Comparison of ENCODE assay signal across 8 mouse cellular contexts in the genomic region with DNA sequence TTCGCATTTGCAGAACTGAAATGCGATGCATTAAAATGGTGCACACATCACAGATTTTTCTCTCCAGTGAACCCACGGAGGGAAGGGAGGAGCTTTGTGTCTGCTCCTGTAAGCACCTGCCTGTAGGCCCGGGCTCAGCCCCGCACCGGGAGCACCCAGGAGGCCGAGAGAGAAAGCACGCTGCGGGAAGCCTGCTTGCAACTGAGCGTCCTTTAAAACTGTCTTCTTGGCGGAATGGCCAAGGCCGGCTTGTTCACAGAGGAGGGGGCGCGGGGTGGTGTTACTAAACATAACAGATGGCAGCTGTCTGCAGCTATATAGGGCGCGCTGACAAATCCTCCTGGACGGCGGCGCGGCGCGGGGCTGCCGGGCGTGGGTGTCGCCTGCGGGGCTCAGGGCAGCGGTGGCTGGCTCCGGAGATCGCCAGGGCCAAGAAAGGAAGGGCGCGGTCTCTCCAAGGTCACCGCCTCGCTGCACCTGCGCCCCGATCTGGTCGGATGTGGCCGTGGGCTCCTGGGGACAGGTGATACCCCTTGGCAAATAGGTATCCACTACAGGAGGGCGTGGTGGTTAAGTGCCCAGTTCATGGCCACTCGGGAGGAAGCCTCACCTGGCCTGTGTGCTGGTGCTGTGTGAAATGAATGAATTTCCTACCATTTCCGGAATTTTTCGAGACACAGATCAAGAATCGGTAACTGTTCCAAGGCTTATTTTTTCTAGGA.
DNase-seq lines count a peak whose midpoint lies in the region; ATAC-seq and TF ChIP-seq lines count a peak whose summit lies in the region.

No protein-coding gene starts in this region.

- ATAC-seq in kidney, embryonic 14.5 days (ENCODE audit: low FRiP score, low TSS enrichment) = peak; percentile 53; the same call in 1 of the 2 replicates
- 0 out of 2 replicates have a peak, but pooled peaks have one; percentile 25 for ATAC-seq in intestine, postnatal 0 days
- no peak; the same call in 1 of the 2 replicates for ATAC-seq in limb, embryonic 13.5 days (ENCODE audit: low FRiP score, low read depth)

- TF ChIP-seq POLR2A in olfactory bulb, adult 2 months (IDR thresholded peaks at IDR 0.05; ENCODE audit: insufficient read depth, low read depth, low read length) = no peak
- TF ChIP-seq POLR2A in thymus, adult 2 months (IDR thresholded peaks at IDR 0.05; ENCODE audit: control insufficient read depth, extremely low read depth, insufficient read depth, low read length, poor library complexity) = no peak

- DNase-seq in kidney, adult 9 months = no peak
- peak; percentile 72 to 76 for DNase-seq in cerebellum, postnatal 14 days
- peak; percentile 64 for DNase-seq in gastrocnemius, adult 18-20 months (ENCODE audit: low spot score)
- DNase-seq in thymus, adult 2 months = no peak

- peak overlapping the region; percentile 69 for H3K4me2 ChIP-seq in kidney, embryonic 14.5 days (replicated peaks; ENCODE audit: low read depth, low read length)
- H3K4me2 ChIP-seq in intestine, postnatal 0 days (replicated peaks; ENCODE audit: low read depth) = peak overlapping the region; percentile 84
- H3K4me2 ChIP-seq in limb, embryonic 13.5 days (replicated peaks) = peak overlapping the region; percentile 65

- H3K9ac ChIP-seq in kidney, embryonic 14.5 days (ENCODE audit: low read depth, low read length) = peak overlapping the region; percentile 42; the same call in 1 of the 2 replicates
- H3K9ac ChIP-seq in intestine, postnatal 0 days (ENCODE audit: low read depth, low read length) = 0 out of 2 replicates have a peak overlapping the region, but pooled peaks have one; percentile 8
- peak overlapping the region; percentile 43; the same call in 1 of the 2 replicates for H3K9ac ChIP-seq in limb, embryonic 13.5 days

- no peaks in the 10 kb centered on the region for H3K36me3 ChIP-seq in kidney, embryonic 14.5 days (ENCODE audit: control insufficient read depth, insufficient read depth, low read length)
- H3K36me3 ChIP-seq in intestine, postnatal 0 days (ENCODE audit: control insufficient read depth, insufficient read depth) = no peaks in the 10 kb centered on the region
- no peaks in the 10 kb centered on the region for H3K36me3 ChIP-seq in limb, embryonic 13.5 days
- H3K36me3 ChIP-seq in thymus, adult 2 months (ENCODE audit: control insufficient read depth, insufficient read depth, low read length) = no peaks in the 10 kb centered on the region

- peaks cover 6% of the 10 kb centered on the region; the same call in 1 of the 2 replicates for H3K4me1 ChIP-seq in kidney, embryonic 14.5 days (ENCODE audit: control insufficient read depth, insufficient read depth, low read length)
- H3K4me1 ChIP-seq in intestine, postnatal 0 days (replicated peaks; ENCODE audit: control insufficient read depth, insufficient read depth, low read length) = peaks cover 5% of the 10 kb centered on the region; the same call in 1 of the 2 replicates
- H3K4me1 ChIP-seq in limb, embryonic 13.5 days = peaks cover 7% of the 10 kb centered on the region
- peaks cover 7% of the 10 kb centered on the region for H3K4me1 ChIP-seq in olfactory bulb, adult 2 months (ENCODE audit: control insufficient read depth, insufficient read depth, low read length)
- H3K4me1 ChIP-seq in thymus, adult 2 months (replicated peaks; ENCODE audit: control insufficient read depth, insufficient read depth, low read length) = peaks cover 3% of the 10 kb centered on the region; the same call in 1 of the 2 replicates

- H3K27ac ChIP-seq in kidney, embryonic 14.5 days (ENCODE audit: low read depth, low read length) = no peak overlapping the region
- no peak overlapping the region for H3K27ac ChIP-seq in intestine, postnatal 0 days (ENCODE audit: low read depth, low read length)
- no peak overlapping the region for H3K27ac ChIP-seq in limb, embryonic 13.5 days
- peak overlapping the region; percentile 22; the same call in 1 of the 2 replicates for H3K27ac ChIP-seq in olfactory bulb, adult 2 months (ENCODE audit: insufficient read depth, low read depth, low read length)
- no peak overlapping the region for H3K27ac ChIP-seq in thymus, adult 2 months (ENCODE audit: control insufficient read depth, insufficient read depth, low read length)

- H3K27me3 ChIP-seq in kidney, embryonic 14.5 days (ENCODE audit: control insufficient read depth, insufficient read depth, low read length) = peaks cover 21% of the 10 kb centered on the region
- H3K27me3 ChIP-seq in intestine, postnatal 0 days (replicated peaks; ENCODE audit: control insufficient read depth, insufficient read depth, low read length) = no peaks in the 10 kb centered on the region
- peaks cover 52% of the 10 kb centered on the region for H3K27me3 ChIP-seq in limb, embryonic 13.5 days
- H3K27me3 ChIP-seq in thymus, adult 2 months (ENCODE audit: control insufficient read depth, insufficient read depth, low read length) = peaks cover 5% of the 10 kb centered on the region; the same call in 1 of the 2 replicates

- H3K9me3 ChIP-seq in kidney, embryonic 14.5 days (ENCODE audit: control insufficient read depth, low read length) = no peaks in the 10 kb centered on the region; the same call in 1 of the 2 replicates
- no peaks in the 10 kb centered on the region for H3K9me3 ChIP-seq in intestine, postnatal 0 days (ENCODE audit: control insufficient read depth)
- no peaks in the 10 kb centered on the region for H3K9me3 ChIP-seq in limb, embryonic 13.5 days

- WGBS in kidney, embryonic 14.5 days = 6% methylated on average over 39 of the region's 42 CpGs
- WGBS in intestine, postnatal 0 days = 7% methylated on average over 42 of the region's 42 CpGs
- 9% methylated on average over 42 of the region's 42 CpGs for WGBS in limb, embryonic 13.5 days
- WGBS in olfactory bulb, adult 2 months = 6% methylated on average over 42 of the region's 42 CpGs
- 8% methylated on average over 42 of the region's 42 CpGs for WGBS in thymus, adult 2 months

- H3K4me3 ChIP-seq in kidney, embryonic 14.5 days (ENCODE audit: low read length) = peak overlapping the region; percentile 33
- peak overlapping the region; percentile 41 for H3K4me3 ChIP-seq in intestine, postnatal 0 days (ENCODE audit: low read depth, low read length)
- peak overlapping the region; percentile 36 for H3K4me3 ChIP-seq in limb, embryonic 13.5 days
- H3K4me3 ChIP-seq in olfactory bulb, adult 2 months (ENCODE audit: insufficient read depth, low read depth, low read length) = peak overlapping the region; percentile 52
- H3K4me3 ChIP-seq in thymus, adult 2 months (ENCODE audit: control insufficient read depth, insufficient read depth, low read length) = no peak overlapping the region

- no peak for TF ChIP-seq CTCF in intestine, postnatal 0 days (IDR thresholded peaks at IDR 0.05; ENCODE audit: low read depth)
- TF ChIP-seq CTCF in olfactory bulb, adult 2 months (IDR thresholded peaks at IDR 0.05; ENCODE audit: insufficient read depth, low read depth, low read length) = no peak
- TF ChIP-seq CTCF in thymus, adult 2 months (IDR thresholded peaks at IDR 0.05; ENCODE audit: borderline replicate concordance, control insufficient read depth, extremely low read depth, insufficient read depth, low read length, poor library complexity) = no peak

Comparison
In these comparisons a context has a peak if more than half of its experiments do, and no peak if none do; other contexts are left out.
1. DNase-seq: peak in cerebellum, postnatal 14 days (2 of 2) and gastrocnemius, adult 18-20 months (single experiment); none in kidney, adult 9 months (single experiment) and thymus, adult 2 months (single experiment).
2. Peak in every context shown above with its lines, with median percentiles within 50 percentile points of each other: H3K4me2 ChIP-seq and H3K9ac ChIP-seq.